Mouse (Mus musculus) cerebellum, adult 2 months (tissue): ENCODE results near the gene Usf3. TPM values are rescaled to one million over a fixed set of nuclear protein-coding genes. Genes with fewer than 3 reads are reported as not detected.

ENCODE experiments used
- DNase-seq, 2 experiments: peaks; one replicate each; pipeline ENCODE4 v3.0.0; 2021
- H3K27ac ChIP-seq: fragments of 200-500 bp; 2 replicates; pipeline ENCODE4 v1.5.1; 2012; ENCODE audit warnings: low read length, control low read depth, inconsistent platforms; ENCODE audit not compliant: insufficient read depth
- H3K27me3 ChIP-seq: fragments of 200-500 bp; 2 replicates; pipeline ENCODE4 v1.6.1; 2012; ENCODE audit warnings: inconsistent platforms, mild to moderate bottlenecking, low read length, moderate library complexity; ENCODE audit not compliant: control insufficient read depth, insufficient read depth
- H3K4me1 ChIP-seq: fragments of 200-500 bp; 2 replicates; pipeline ENCODE4 v1.6.1; 2011; ENCODE audit warnings: low read length; ENCODE audit not compliant: control insufficient read depth, insufficient read depth
- H3K4me3 ChIP-seq: fragments of 200-500 bp; replicated peaks from 2 replicates; pipeline ENCODE3; 2011; ENCODE audit warnings: mild to moderate bottlenecking, low read depth, low read length, control low read depth; ENCODE audit not compliant: insufficient read depth
- CTCF ChIP-seq: fragments of 200-500 bp; IDR thresholded peaks from 2 replicates; pipeline ENCODE4 v1.5.1; 2011; ENCODE audit warnings: low read depth, mild to moderate bottlenecking, control low read depth, low read length, moderate library complexity, borderline replicate concordance; ENCODE audit not compliant: insufficient read depth
- POLR2A ChIP-seq: fragments of 200-500 bp; IDR thresholded peaks from 2 replicates; pipeline ENCODE4 v1.6.1; 2011; ENCODE audit warnings: low read length, control low read depth, borderline replicate concordance; ENCODE audit not compliant: insufficient read depth
- WGBS: fragments of 180-500 bp; shearing (Covaris S2); methylation state at CpG from one replicate; pipeline ENCODE4 v1.1.7; 2018; 5-methylcytosine and 5-hydroxymethylcytosine counted together
- polyA plus RNA-seq: library from polyadenylated mRNA; depleted of rRNA; stranded (reverse); fragments of >200 nt; gene quantifications from 2 replicates; pipeline ENCODE4 v1.2.3, GENCODE M21; 2012

Gene Usf3
- polyA plus RNA-seq, 1 experiment, result 14.2 TPM

GRCm38 (mm10) chr16:44178555-44178954 lies 5.5 kb downstream of the Usf3 start:
- Histone ChIP-seq H3K4me3 (no peak overlapping the region), H3K27ac (no peak overlapping the region), H3K4me1 (peaks cover 5% of the 10 kb centered on the region; the same call in 1 of the 2 replicates), H3K27me3 (no peaks in the 10 kb centered on the region)
- TF ChIP-seq POLR2A (no peak), CTCF (no peak)
- no peak for DNase-seq
- 72% methylated on average over 1 of the region's 1 CpGs for WGBS

- H3K27me3 ChIP-seq, result no peaks in the 10 kb centered on the region
- H3K4me3 ChIP-seq, result no peak overlapping the region
- H3K27ac ChIP-seq, result no peak overlapping the region
- H3K4me1 ChIP-seq, result no peaks in the 10 kb centered on the region; the same call in 1 of the 2 replicates
- WGBS, result 94% methylated on average over 1 of the region's 1 CpGs
- no peak for TF ChIP-seq POLR2A
- no peak for TF ChIP-seq CTCF
- no peak for DNase-seq
Observed at GRCm38 (mm10) chr16:44182597-44182996, 9.6 kb downstream of the Usf3 start.

- WGBS, result 88% methylated on average over 3 of the region's 3 CpGs
- Histone ChIP-seq H3K4me1 (no peaks in the 10 kb centered on the region), H3K27ac (no peak overlapping the region), H3K27me3 (no peaks in the 10 kb centered on the region), H3K4me3 (no peak overlapping the region)
- no peak for DNase-seq
- TF ChIP-seq POLR2A (no peak), CTCF (no peak)
Observed at GRCm38 (mm10) chr16:44184769-44185168, 11.7 kb downstream of the Usf3 start.

GRCm38 (mm10) chr16:44187172-44187571 lies 14.1 kb downstream of the Usf3 start:
- no peak for DNase-seq
- WGBS, result 93% methylated on average over 4 of the region's 4 CpGs
- H3K27me3 ChIP-seq, result no peaks in the 10 kb centered on the region
- H3K27ac ChIP-seq, result no peak overlapping the region
- TF ChIP-seq CTCF, result no peak
- TF ChIP-seq POLR2A, result no peak
- H3K4me1 ChIP-seq, result peaks cover 5% of the 10 kb centered on the region; the same call in 1 of the 2 replicates
- H3K4me3 ChIP-seq, result no peak overlapping the region

- peaks cover 5% of the 10 kb centered on the region; the same call in 1 of the 2 replicates for H3K4me1 ChIP-seq
- no peak overlapping the region for H3K27ac ChIP-seq
- TF ChIP-seq POLR2A (no peak), CTCF (no peak)
- no peak for DNase-seq
- no peaks in the 10 kb centered on the region for H3K27me3 ChIP-seq
- H3K4me3 ChIP-seq, result no peak overlapping the region
- 89% methylated on average over 3 of the region's 3 CpGs for WGBS
Observed at GRCm38 (mm10) chr16:44188766-44189165, 15.7 kb downstream of the Usf3 start.

GRCm38 (mm10) chr16:44190032-44190431 lies 17.0 kb downstream of the Usf3 start:
- H3K4me1 ChIP-seq, result peaks cover 5% of the 10 kb centered on the region; the same call in 1 of the 2 replicates
- no peaks in the 10 kb centered on the region for H3K27me3 ChIP-seq
- TF ChIP-seq POLR2A, result no peak
- WGBS, result 89% methylated on average over 6 of the region's 6 CpGs
- no peak for DNase-seq
- no peak overlapping the region for H3K4me3 ChIP-seq
- no peak overlapping the region for H3K27ac ChIP-seq

- Histone ChIP-seq H3K4me3 (no peak overlapping the region), H3K27ac (no peak overlapping the region), H3K27me3 (no peaks in the 10 kb centered on the region), H3K4me1 (peaks cover 11% of the 10 kb centered on the region; the same call in 1 of the 2 replicates)
- 54% methylated on average over 2 of the region's 2 CpGs for WGBS
- TF ChIP-seq CTCF (no peak), POLR2A (no peak)
- DNase-seq, result peak; percentile 40 to 64
Observed at GRCm38 (mm10) chr16:44190968-44191367, 17.9 kb downstream of the Usf3 start.

- DNase-seq, result no peak
- 85% methylated on average over 14 of the region's 14 CpGs for WGBS
- Histone ChIP-seq H3K4me1 (peaks cover 8% of the 10 kb centered on the region; the same call in 1 of the 2 replicates), H3K4me3 (no peak overlapping the region), H3K27me3 (no peaks in the 10 kb centered on the region), H3K27ac (no peak overlapping the region)
- no peak for TF ChIP-seq POLR2A
Observed at GRCm38 (mm10) chr16:44199066-44199703, 26.1 kb downstream of the Usf3 start.
